Mouse (Mus musculus) urinary bladder, postnatal 10 days (tissue): ENCODE results near the gene Olfr358.

Source experiments
- DNase-seq: peaks from one replicate; pipeline ENCODE4 v3.0.0; 2022; ENCODE audit warnings: low spot score

The Olfr358 gene

DNA sequence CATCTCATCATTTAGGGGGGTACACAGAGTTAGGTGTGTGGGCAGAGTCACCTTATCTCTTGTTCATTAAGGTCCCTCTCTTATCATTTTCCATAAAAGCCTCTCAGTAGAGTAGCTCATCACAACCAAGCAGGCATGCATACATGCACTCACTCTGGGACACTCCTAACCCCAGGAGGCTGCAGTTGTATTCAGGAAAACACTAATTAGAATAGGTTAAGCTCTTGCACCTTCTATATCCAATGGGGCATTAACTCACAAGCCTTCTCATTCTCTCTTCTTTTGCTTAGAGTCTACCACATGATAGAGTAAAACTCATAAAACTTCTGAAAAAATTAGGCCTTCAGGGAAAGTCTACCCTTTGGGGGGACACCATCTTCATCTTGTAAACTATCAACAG lies at the start of gene Olfr358:
Olfr358 (minus strand) TSS at position 101 of the 400 bp plus-strand sequence.
- DNase-seq: no peak

DNA sequence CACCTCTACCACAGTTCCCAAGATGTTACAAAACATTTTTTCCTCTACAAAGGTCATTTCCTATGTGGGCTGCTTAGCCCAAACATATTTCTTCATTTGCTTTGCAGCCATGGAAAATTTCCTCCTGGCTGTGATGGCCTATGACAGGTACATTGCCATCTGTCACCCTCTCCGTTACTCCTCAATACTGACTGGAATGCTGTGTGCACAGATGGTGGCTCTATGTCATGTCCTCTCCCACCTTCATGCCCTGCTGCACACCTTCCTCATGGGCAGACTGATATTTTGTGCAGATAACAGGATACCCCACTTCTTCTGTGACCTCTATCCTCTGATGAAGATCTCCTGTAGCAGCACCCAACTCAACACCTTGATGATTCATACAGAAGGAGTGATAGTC lies 12.1 kb downstream of the Olfr358 start:
- DNase-seq: no peak

DNA sequence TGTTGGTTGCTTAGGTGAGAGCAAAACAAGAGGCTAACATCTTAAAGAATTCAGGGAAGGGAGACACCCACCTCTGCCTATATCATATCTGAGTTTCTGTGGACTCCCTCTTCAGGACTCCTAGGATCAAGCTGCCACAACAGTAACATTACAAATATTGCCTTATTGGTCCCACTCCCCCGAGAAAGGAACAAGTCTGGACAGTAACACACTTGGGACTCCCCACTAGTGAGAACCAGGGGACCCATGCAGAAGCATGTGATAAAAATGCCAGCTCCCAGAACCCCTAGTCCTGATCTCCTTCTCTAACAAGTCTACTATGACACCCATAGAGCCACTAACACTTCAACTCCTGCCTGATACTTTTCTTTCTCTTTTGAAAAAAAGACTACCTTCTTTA lies 15.6 kb downstream of the Olfr358 start, which contains the start of gene Olfr357:
Olfr357 (plus strand) TSS at position 301 of the 400 bp plus-strand sequence.
- no peak for DNase-seq
